Mouse (Mus musculus) retina, adult 2 months (tissue): ENCODE results near the gene Umad1.

ENCODE experiments used
- DNase-seq: peaks from one replicate; pipeline ENCODE4 v3.0.0-alpha.2; 2012; ENCODE audit warnings: low read depth, low spot score

Gene Umad1

GRCm38 (mm10) chr6:8367675-8368074 is 108.6 kb downstream of the Umad1 start:
- no peak for DNase-seq

- DNase-seq: no peak
Observed at GRCm38 (mm10) chr6:8368198-8368864, 109.2 kb downstream of the Umad1 start.

GRCm38 (mm10) chr6:8370624-8371023 is 111.5 kb downstream of the Umad1 start:
- DNase-seq: no peak

- no peak for DNase-seq
Observed at GRCm38 (mm10) chr6:8373051-8373450, 114.0 kb downstream of the Umad1 start.

DNA sequence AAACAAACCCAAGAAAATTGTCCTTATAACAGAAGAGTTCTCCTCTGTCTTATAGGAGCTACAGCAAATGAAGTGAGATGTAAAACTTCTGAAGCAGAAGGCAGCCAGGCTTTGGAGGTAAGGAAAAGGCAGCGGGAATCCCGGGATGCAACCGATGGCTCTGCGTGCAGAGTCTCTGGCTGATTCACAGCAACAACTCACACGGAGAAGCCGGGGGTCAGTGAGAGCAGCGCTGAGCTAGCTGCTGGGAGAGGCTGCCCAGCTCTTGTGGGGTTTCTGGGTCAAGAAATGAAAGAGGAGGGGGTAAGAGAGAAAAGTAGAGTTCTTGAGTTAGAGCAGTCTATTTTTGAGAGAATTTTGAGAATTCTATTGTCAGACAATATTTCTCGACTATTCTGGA is 114.8 kb downstream of the Umad1 start:
- no peak for DNase-seq

GRCm38 (mm10) chr6:8374290-8374689 is 115.2 kb downstream of the Umad1 start:
- DNase-seq: no peak

- DNase-seq: no peak
Observed at GRCm38 (mm10) chr6:8374712-8375111, 115.6 kb downstream of the Umad1 start.

DNA sequence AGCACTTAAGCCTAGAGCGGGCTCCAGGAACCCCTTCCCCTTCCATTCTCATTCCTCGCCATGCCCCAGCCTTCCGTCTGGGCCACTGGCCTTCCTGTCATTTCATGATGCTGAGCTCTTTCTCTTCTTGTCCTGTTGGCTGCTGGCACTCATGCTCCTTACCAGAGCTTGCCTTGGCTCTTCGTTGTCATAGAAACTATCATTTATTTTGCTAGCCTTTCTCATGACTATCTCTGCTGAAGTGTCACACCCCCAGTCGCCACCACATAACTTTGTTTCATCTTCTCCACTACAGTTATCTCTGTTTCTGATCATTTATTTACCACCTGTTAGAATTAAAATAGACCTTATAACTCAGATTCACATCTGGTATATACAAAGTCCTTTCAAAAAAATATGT is 117.3 kb downstream of the Umad1 start:
- no peak for DNase-seq

- DNase-seq: no peak
Observed at GRCm38 (mm10) chr6:8377667-8378066, 118.6 kb downstream of the Umad1 start.

DNA sequence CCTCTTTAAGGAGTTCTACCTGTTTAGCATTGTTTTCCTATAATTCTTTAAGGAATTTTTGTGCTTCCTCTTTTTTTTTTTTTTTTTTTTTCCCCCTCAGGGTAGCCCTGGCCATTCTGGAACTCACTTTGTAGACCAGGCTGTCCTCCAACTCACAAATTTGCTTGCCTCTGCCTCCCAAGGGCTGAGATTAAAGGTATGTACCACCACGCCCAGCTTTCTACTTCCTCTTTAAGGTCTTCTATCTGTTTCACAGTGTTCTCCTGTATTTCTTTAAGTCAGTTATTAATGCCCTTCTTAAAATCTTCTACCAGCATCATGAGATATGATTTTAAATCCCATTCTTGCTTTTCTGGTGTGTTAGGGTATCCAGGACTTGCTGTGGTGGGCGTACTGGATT is 130.2 kb downstream of the Umad1 start:
- no peak for DNase-seq

GRCm38 (mm10) chr6:8390296-8390695 is 131.2 kb downstream of the Umad1 start:
- no peak for DNase-seq

DNA sequence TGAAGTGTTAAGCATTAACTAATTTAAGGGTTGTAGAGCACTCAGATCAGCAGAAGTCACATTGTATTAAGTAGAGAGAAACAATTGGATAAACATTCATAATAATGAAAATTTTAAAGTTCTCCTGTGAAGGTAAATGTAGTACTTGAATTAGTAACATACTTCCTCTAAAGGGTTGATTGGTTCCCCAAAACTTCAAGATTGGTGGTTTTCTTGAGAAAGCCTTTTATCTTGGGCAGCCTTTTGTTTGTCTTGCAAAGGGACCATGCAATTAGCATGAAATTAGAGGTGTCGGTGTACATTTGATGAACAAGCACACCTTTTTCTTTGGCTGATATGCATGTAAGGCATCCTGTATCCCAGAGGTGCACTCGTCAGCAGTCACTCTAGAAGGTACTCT is 131.8 kb downstream of the Umad1 start:
- no peak for DNase-seq

DNA sequence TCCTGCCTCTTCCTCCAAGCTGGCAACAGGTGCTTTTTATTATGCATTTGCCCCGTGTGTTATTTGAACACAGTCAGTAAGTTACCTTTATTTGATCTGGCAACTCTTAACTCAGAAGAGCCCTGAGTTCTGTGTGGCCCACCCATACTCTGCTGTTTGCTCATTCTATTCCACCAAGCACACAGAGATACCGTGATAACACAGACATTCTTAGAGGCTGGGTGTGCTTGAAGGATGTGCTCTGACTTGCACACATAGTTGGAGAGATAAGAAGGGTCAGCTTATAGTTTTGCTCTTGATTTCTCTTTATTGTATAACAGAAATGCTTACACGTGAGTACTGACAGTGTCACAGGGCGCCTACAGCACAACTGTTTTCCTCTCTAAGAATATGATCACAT is 133.9 kb downstream of the Umad1 start:
- no peak for DNase-seq

DNA sequence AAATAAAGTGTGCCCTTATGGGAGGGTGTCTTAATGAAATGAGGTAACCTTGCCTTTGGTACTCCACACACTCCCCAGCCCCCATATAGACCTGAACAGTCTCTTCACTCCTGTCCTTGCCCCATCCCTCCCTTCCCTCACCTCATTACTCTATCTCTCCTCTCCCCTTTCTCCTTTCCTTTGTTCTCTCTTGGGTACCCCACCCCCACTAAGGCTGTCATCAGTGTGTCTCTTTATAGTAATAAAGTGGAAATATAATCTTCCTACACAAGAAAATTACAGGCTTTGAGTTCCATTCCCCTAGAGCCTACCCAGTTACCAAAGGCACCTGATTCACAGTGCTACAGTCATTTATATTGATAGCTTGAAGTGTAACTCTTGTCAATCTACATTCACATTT is 135.0 kb downstream of the Umad1 start:
- no peak for DNase-seq

DNA sequence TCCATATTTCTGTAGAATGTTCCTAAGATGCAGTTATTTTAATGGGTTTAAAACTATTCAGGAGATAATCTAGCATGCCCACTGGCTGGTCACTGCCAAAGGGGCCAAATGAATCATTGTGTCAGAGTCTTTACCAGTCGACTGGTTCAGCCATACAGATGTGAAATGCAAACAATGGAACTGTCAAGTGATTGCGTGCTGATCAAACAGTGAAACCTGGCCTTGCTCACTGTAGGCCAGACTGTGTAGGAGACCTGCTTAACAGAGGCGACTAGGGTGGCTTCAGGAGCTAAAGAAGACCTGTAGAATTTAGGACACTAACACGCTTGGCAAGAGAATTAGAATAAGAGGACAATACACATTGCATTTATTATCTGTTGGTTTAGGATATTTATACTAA is 136.0 kb downstream of the Umad1 start:
- no peak for DNase-seq

DNA sequence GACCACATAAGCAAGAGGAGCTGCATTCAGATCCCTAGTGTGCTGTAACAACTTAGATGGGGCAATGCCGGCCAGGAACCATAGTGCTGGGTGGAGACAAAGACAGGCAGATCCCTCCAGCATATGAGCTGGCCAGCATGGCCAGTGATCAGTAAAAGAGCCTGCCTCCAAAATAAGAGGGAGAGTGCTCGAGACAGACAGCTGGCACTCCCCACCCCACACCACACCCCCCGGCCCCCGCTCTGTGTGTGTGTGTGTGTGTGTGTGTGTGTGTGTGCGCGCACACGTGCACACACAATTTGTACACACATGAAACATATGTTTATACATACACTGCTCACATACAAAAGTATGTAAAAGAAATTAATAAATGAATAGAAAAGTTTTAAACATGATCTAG is 138.2 kb downstream of the Umad1 start:
- no peak for DNase-seq

DNA sequence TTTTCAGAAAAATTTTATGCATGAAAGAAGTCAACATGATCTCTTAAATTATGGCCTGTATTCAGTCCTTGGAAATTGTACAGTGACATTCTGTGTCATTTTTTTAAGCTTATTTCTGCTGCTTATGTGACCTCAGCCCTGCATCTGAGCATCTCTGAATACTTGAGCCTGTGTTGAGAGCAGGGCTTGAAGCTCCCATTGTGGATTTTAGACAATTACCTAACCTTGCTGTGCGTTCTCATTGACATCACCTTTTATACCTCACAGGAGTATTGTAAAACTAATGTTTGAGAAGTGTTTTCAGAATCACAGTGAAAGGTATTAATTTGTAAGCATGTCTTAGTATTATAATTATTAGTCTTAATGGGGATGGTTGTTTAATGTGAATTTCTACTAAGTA is 140.6 kb downstream of the Umad1 start:
- no peak for DNase-seq

DNA sequence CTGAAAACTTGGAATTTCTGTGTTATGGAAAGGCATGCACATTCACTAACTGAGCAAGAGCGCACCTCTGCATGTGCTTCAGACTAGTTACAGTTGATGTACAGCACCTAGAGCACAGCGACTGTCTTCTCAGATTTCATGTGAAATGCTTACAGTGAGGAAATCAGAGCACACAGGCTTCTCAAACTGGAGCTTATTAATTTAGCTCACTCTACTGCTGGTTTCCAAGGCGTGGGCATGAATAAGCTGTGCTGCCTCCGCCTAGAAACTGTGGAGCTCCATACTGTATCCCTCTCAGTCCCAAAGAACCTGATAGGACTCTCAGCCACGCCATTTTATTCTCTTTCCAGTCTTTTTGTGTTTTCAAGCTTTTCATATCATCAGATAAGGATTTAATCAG is 144.0 kb downstream of the Umad1 start:
- DNase-seq: no peak

DNA sequence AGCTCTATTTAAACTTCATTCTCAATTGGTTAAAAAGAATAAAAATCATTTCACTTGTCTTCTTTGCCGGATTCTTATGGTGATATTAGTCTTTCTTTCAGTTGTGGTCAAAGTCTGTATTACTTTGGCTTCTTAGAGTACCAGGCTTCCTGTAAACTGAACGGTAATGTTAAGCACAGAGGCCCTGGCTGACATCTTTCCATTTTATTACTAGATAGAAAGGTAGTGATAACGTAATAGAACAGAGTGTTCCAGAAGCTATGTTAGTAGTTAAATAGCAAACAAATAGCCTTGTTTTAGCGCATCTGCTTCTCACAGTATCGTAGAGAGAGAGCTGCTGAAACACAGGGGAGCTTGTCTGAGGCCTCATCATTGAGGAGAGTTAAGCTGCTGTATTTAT is 146.8 kb downstream of the Umad1 start:
- DNase-seq: no peak

DNA sequence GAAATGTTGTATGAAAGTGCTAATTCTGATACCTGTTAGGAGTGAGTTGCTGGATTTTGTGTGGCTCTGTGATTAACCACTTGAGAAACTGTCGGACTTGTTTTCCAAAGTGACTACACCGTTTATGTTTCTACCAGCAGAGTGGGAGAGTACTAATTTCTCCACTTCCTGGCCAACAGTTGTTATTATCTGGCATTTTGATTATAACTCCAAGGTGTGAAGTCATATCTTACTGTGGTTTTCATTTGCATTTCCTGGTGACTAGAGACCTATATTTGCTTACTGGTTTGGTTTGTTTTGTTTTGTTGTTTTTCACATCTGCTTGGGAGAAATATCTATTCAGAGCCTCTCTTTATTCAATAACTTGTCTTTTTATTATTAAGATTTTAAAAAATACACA is 149.2 kb downstream of the Umad1 start:
- no peak for DNase-seq

GRCm38 (mm10) chr6:8409865-8410264 is 150.8 kb downstream of the Umad1 start:
- DNase-seq: no peak

DNA sequence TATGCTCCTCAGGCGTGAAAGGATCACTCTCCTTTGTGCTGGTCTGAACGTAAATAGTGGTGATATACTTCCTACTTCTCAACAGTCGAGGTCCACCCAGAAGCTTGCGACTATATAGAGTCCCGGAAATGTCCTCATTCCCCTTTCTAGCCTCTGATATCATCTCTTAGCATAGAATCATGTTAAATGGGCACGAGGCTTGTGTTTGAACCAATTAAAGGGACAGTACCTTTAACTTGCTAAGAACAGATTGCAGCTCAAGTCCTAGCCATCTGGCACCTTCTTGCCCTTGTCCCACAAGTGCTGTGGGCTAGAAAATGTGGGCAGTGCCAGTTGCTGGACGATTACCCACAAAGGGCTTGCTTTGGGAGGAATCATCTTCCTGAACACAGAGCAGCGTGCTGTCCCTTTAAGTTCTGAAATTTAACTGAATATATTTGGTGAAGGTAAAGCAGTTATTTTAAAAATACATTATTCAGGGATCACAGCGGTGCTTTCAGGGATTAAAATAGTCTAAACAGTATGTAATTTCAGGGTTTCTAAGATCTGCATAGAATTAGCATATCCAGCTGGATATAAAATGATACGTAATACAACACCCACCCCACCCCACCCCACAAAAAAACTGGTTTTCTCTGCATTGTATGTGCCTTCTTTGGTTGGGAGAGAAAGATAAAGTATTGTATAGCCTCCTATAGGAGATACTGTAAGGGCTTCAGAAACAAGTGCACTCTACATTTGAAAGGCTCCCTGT is 153.9 kb downstream of the Umad1 start:
- peak; percentile 22 for DNase-seq

DNA sequence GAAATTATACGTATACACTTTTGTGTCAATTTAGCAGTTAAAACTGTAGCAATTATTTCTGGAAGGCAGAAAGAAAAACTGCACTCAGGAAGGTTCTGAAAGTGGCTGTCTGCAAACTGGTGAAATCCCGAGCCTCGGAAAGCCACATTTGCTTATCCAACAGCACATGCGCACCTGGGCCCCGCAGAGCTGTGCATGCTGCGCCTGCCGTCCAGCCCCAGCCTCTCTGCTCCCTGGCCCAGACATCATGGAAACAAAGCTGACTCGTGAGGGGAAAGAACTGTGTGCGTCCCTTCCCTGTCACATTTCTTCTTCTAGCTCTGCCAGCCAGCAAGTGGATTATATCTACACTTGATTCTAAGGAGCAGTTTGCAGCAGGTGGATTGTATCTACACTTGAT is 154.9 kb downstream of the Umad1 start:
- DNase-seq: peak; percentile 16

GRCm38 (mm10) chr6:8415823-8416222 is 156.7 kb downstream of the Umad1 start:
- no peak for DNase-seq
